Comparison of ENCODE assay signal across 39 mouse cellular contexts in genomic region chr9:43191561-43191960, GRCm38 (mm10). TPM values are rescaled to one million over a fixed set of nuclear protein-coding genes. Genes with fewer than 3 reads are reported as not detected.
"Had no signal": no experiment of that assay in that cellular context is flagged by ENCODE, and none has a peak within 500 bp of the region (broad histone marks: within the 10 kb centered on the region; RNA-seq: fewer than 3 reads in every experiment).

No protein-coding gene starts in this region.

- ATAC-seq: hindbrain, embryonic 16.5 days; hindbrain, postnatal 0 days; inflammation-experienced regulatory T-cells, adult 6 months; intestine, embryonic 15.5 days; intestine, embryonic 16.5 days; intestine, postnatal 0 days had no signal

- DNase-seq: heart, postnatal 10 days; heart, postnatal 14 days; heart, postnatal 36 days; heart, postnatal 4 days; kidney, adult 11 months; kidney, adult 18-20 months; kidney, adult 2 months; kidney, adult 8-10 months; kidney, adult 9 months; kidney, postnatal 10 days; kidney, postnatal 14 days; kidney, postnatal 25 days; kidney, postnatal 36 days; kidney, postnatal 4 days; layer of hippocampus, adult 9-11 months; layer of hippocampus, postnatal 36 days had no signal

- H3K4me2 ChIP-seq: heart, embryonic 11.5 days; heart, embryonic 12.5 days; heart, embryonic 13.5 days; heart, embryonic 15.5 days; hindbrain, embryonic 12.5 days; hindbrain, embryonic 13.5 days; hindbrain, embryonic 14.5 days; hindbrain, embryonic 15.5 days; intestine, embryonic 15.5 days; kidney, embryonic 15.5 days had no signal

- H3K4me3 ChIP-seq: heart, embryonic 10.5 days; heart, embryonic 12.5 days; heart, embryonic 13.5 days; heart, embryonic 15.5 days; hindbrain, embryonic 10.5 days; hindbrain, embryonic 12.5 days; hindbrain, embryonic 13.5 days; hindbrain, embryonic 15.5 days; intestine, embryonic 15.5 days; kidney, embryonic 15.5 days; layer of hippocampus, adult 2 months; left cerebral cortex, adult 2 months had no signal

- H3K27me3 ChIP-seq: intestine, embryonic 15.5 days had no signal

- H3K4me1 ChIP-seq: heart, embryonic 12.5 days; heart, embryonic 13.5 days; heart, embryonic 15.5 days; hindbrain, embryonic 15.5 days; kidney, embryonic 15.5 days had no signal

- H3K36me3 ChIP-seq: heart, embryonic 10.5 days; heart, embryonic 12.5 days; heart, embryonic 13.5 days; heart, embryonic 15.5 days; hindbrain, embryonic 10.5 days; hindbrain, embryonic 12.5 days; hindbrain, embryonic 13.5 days; hindbrain, embryonic 15.5 days; intestine, embryonic 15.5 days; kidney, embryonic 15.5 days had no signal

- H3K9ac ChIP-seq: heart, embryonic 12.5 days; heart, embryonic 13.5 days; heart, embryonic 15.5 days; hindbrain, embryonic 12.5 days; hindbrain, embryonic 13.5 days; hindbrain, embryonic 14.5 days; hindbrain, embryonic 15.5 days; intestine, embryonic 15.5 days; kidney, embryonic 15.5 days had no signal

- H3K9me3 ChIP-seq: heart, embryonic 10.5 days; heart, embryonic 12.5 days; heart, embryonic 13.5 days; heart, embryonic 15.5 days; hindbrain, embryonic 10.5 days; hindbrain, embryonic 12.5 days; hindbrain, embryonic 13.5 days; hindbrain, embryonic 15.5 days; intestine, embryonic 15.5 days; kidney, embryonic 15.5 days had no signal

- H3K27ac ChIP-seq: heart, embryonic 10.5 days; heart, embryonic 13.5 days; heart, embryonic 15.5 days; hindbrain, embryonic 10.5 days; hindbrain, embryonic 12.5 days; hindbrain, embryonic 13.5 days; hindbrain, embryonic 14.5 days; hindbrain, embryonic 15.5 days; hindbrain, postnatal 0 days; intestine, embryonic 15.5 days; kidney, embryonic 15.5 days; kidney, postnatal 0 days; layer of hippocampus, adult 2 months; left cerebral cortex, adult 2 months had no signal

RNA-seq across cellular contexts. Expression of gene Pou2f3, which starts 18.6 kb away (rescaled TPM):
- total RNA-seq: heart, postnatal 14 days; hematopoietic stem cell, adult 5-6 weeks; layer of hippocampus, postnatal 14 days had no signal
- polyA plus RNA-seq: heart, embryonic 11.5 days; heart, embryonic 12.5 days; heart, embryonic 13.5 days; hindbrain, embryonic 11.5 days; hindbrain, embryonic 12.5 days; hindbrain, embryonic 13.5 days; hindbrain, embryonic 14.5 days; inflammation-experienced regulatory T-cells, adult 6 months; kidney, embryonic 15.5 days had no signal
